ENCODE assay signal across 18 mouse cellular contexts in genomic region chr1:6081876-6082275, GRCm38 (mm10).
A peak's percentile ranks its signal among the peaks of the same experiment; 100 is the strongest.
DNase-seq lines count a peak whose midpoint lies in the region; TF ChIP-seq lines count a peak whose summit lies in the region.
"Had no signal": no experiment of that assay in that cellular context is flagged by ENCODE, and none has a peak within 500 bp of the region (broad histone marks: within the 10 kb centered on the region; RNA-seq: fewer than 3 reads in every experiment).

No protein-coding gene starts in this region.

- no peak for TF ChIP-seq RAD21 in CH12.LX (IDR thresholded peaks at IDR 0.05; ENCODE audit: low read depth, low read length)

- H3K9ac ChIP-seq in CH12.LX (ENCODE audit: insufficient read depth, low read depth) (no peak overlapping the region), ES-E14 (ENCODE audit: insufficient read depth, low read depth, low read length, poor library complexity, severe bottlenecking) (no peak overlapping the region)

- no peak overlapping the region for H3K4me3 ChIP-seq in CH12.LX (replicated peaks in 1 of 3; ENCODE audit: low read depth in 2 of 3, low read length in 2 of 3, poor library complexity in 1 of 3)
- H3K4me3 ChIP-seq in ES-E14 (ENCODE audit: insufficient read depth in 1 of 2, low read depth in 1 of 2, low read length in 2 of 2, poor library complexity in 1 of 2, severe bottlenecking in 1 of 2): no peak overlapping the region

- no peaks in the 10 kb centered on the region for H3K4me1 ChIP-seq in CH12.LX (ENCODE audit: control insufficient read depth in 1 of 2, insufficient read depth in 2 of 2)
- no peaks in the 10 kb centered on the region for H3K4me1 ChIP-seq in ES-E14 (ENCODE audit: control insufficient read depth in 2 of 2, insufficient read depth in 2 of 2, low read length in 2 of 2, poor library complexity in 1 of 2)

- no peak for TF ChIP-seq EP300 in CH12.LX (IDR thresholded peaks at IDR 0.05; ENCODE audit: low read length)

- H3K27me3 ChIP-seq in CH12.LX (replicated peaks): no peaks in the 10 kb centered on the region

- in situ Hi-C loops in CH12.LX (cut with MboI; ENCODE audit: low pct_ligation_motif_present, low pct_unique_long_range_greater_than_20kb, low sequenced_read_pairs) (no loop called here), ES-E14 (cut with MboI; ENCODE audit: low sequenced_read_pairs in 2 of 2, unreplicated experiment in 2 of 2) (no loop called here)

- no peaks in the 10 kb centered on the region for H3K9me3 ChIP-seq in CH12.LX (replicated peaks; ENCODE audit: low read length)
- H3K9me3 ChIP-seq in ES-E14 (ENCODE audit: control insufficient read depth, insufficient read depth, low read depth, low read length): no peaks in the 10 kb centered on the region
- H3K9me3 ChIP-seq: G1E had no signal

- TF ChIP-seq POLR2A in CH12.LX (IDR thresholded peaks at IDR 0.05; ENCODE audit: low read depth, low read length): no peak

- no peak for DNase-seq in CH12.LX (ENCODE audit: extremely low read depth)
- DNase-seq in ES-E14 (ENCODE audit: low read depth, low spot score): no peak
- no peak for DNase-seq in adrenal gland, adult 18-20 months (ENCODE audit: low spot score in 2 of 2)
- no peak for DNase-seq in layer of hippocampus, postnatal 10 days (ENCODE audit: low spot score in 2 of 2)
- DNase-seq: adrenal gland, adult 2 months; adrenal gland, adult 8-10 months; adrenal gland, postnatal 10 days; adrenal gland, postnatal 14 days; adrenal gland, postnatal 25 days; adrenal gland, postnatal 36 days; B cell, adult 2 months; cerebellum, adult 11 months; cerebellum, adult 11-12 months; cerebellum, adult 18-20 months; cerebellum, adult 2 months; cerebellum, adult 8-10 months; cerebellum, adult 9-10 months had no signal

- H3K27ac ChIP-seq in CH12.LX (ENCODE audit: insufficient read depth, low read depth) (no peak overlapping the region), ES-E14 (ENCODE audit: insufficient read depth, low read depth, low read length, poor library complexity, severe bottlenecking) (no peak overlapping the region)

- H3K79me2 ChIP-seq in CH12.LX (replicated peaks; ENCODE audit: control insufficient read depth, extremely low read depth, insufficient read depth, poor library complexity, severe bottlenecking): no peaks in the 10 kb centered on the region

- H3K36me3 ChIP-seq in CH12.LX (replicated peaks in 1 of 2; ENCODE audit: control insufficient read depth in 1 of 2, insufficient read depth in 1 of 2, low read length in 1 of 2) (no peaks in the 10 kb centered on the region), ES-E14 (ENCODE audit: control insufficient read depth, insufficient read depth, low read length, poor library complexity, severe bottlenecking) (no peaks in the 10 kb centered on the region)
- H3K36me3 ChIP-seq: G1E had no signal

- no peak for TF ChIP-seq CTCF in CH12.LX (conservative IDR thresholded peaks at IDR 0.05 in 1 of 2, IDR thresholded peaks at IDR 0.05 in 1 of 2; ENCODE audit: low read depth in 2 of 2, low read length in 2 of 2)

- dilution Hi-C loops in CH12.LX (cut with MboI; ENCODE audit: extremely low pct_ligation_motif_present, extremely low pct_unique_long_range_greater_than_20kb, low sequenced_read_pairs): no loop called here

- no peak overlapping the region for H3K4me2 ChIP-seq in CH12.LX (ENCODE audit: insufficient read depth, low read depth, poor library complexity, severe bottlenecking)

TF ChIP-seq in CH12.LX, 34 proteins besides CTCF, POLR2A, EP300 and RAD21:
- TF ChIP-seq BHLHE40 (IDR thresholded peaks at IDR 0.05; ENCODE audit: low read depth, low read length) (no peak), MEF2A (IDR thresholded peaks at IDR 0.05; ENCODE audit: borderline replicate concordance, low read depth, low read length) (no peak), JUND (conservative IDR thresholded peaks at IDR 0.05; ENCODE audit: low read depth, low read length) (no peak), CHD1 (IDR thresholded peaks at IDR 0.05; ENCODE audit: low read depth, low read length) (no peak), MAFK (IDR thresholded peaks at IDR 0.05; ENCODE audit: insufficient replicate concordance, low read length) (peak; percentile 81)

TF ChIP-seq in ES-E14, 5 proteins besides CTCF, POLR2A, EP300 and RAD21:
- TF ChIP-seq MAFK (IDR thresholded peaks at IDR 0.05; ENCODE audit: insufficient read depth, low read depth, low read length) (peak; percentile 74), CHD2 (IDR thresholded peaks at IDR 0.05; ENCODE audit: low read depth, low read length) (no peak), ZNF384 (IDR thresholded peaks at IDR 0.05; ENCODE audit: low read depth, low read length) (no peak), ZC3H11A (IDR thresholded peaks at IDR 0.05; ENCODE audit: borderline replicate concordance, low read depth, low read length) (no peak), HCFC1 (IDR thresholded peaks at IDR 0.05; ENCODE audit: borderline replicate concordance, insufficient read depth, low read length) (no peak)
